Mouse (Mus musculus) lung, postnatal 0 days (tissue): ENCODE measurements around the gene Slc2a5.

Source experiments
- CTCF ChIP-seq: IDR thresholded peaks from 2 replicates; pipeline ENCODE4 v1.5.1; 2016; ENCODE audit warnings: antibody characterized with exemption, mild to moderate bottlenecking
- EP300 ChIP-seq: IDR thresholded peaks from 2 replicates; pipeline ENCODE4 v1.6.1; 2016; ENCODE audit warnings: antibody characterized with exemption, mild to moderate bottlenecking, control low read depth

DNA sequence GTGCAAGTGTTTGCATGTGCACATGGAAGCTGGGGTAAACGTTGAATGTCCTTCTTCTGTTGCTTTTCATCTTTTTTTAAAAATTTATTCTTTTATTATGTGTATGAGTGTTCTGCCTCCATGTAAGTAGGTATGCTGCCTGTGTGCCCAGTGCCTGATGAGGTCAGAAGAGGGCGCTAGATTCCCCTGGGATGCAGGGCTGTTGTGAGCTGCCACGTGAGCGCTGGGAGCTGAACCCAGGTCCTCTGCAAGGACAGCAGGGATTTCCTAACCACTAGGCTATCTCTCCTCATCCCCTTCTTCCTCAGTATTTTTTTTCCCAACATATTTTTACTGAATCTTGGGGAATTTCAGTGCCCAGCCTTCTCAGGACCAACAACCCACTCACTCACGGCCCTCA is 7.3 kb downstream of the Slc2a5 start:
- TF ChIP-seq CTCF (no peak), EP300 (no peak)
